Mouse (Mus musculus): ENCODE data around the gene Dnah5. TPM values are rescaled to one million over a fixed set of nuclear protein-coding genes. Genes with fewer than 3 reads are reported as not detected.
"Not testable (repeated sequence)": the region's sequence is repeated elsewhere in the genome, so short reads cannot be mapped to it uniquely, and the experiment has no call there.

The Dnah5 gene
- polyA plus RNA-seq, 1 experiment from 2014 or later = 0.60 TPM

DNA sequence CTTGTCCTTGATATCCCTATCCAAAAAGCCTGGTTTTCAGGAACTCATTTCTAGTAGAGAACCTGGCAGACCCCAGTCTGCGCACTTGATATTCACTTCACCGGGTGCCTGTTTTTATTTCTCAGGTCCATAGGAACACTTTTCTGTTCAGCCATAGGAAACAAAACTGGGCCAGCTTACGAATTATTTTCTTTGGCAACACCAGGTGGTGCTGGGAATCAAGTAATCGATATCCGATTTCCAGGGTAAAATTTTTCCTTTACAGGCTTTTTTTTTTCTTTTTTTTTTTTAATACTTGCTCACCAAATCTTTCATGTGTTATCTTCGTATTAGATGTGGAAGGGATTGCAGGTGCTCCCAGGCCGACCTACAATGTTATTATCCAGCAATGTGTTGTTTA is 119.0 kb downstream of the Dnah5 start:
- Histone ChIP-seq H3K4me1 (ENCODE audit: control insufficient read depth, insufficient read depth, low read length) (no peaks in the 10 kb centered on the region), H3K9me3 (ENCODE audit: control insufficient read depth, low read length) (no peaks in the 10 kb centered on the region), H3K9ac (replicated peaks; ENCODE audit: low read depth, low read length) (no peak overlapping the region), H3K4me3 (ENCODE audit: low read depth, low read length) (no peak overlapping the region), H3K36me3 (ENCODE audit: control insufficient read depth, insufficient read depth, low read length) (no peaks in the 10 kb centered on the region), H3K27ac (ENCODE audit: low read depth, low read length) (no peak overlapping the region), H3K4me2 (ENCODE audit: low read depth, low read length) (no peak overlapping the region), H3K27me3 (ENCODE audit: control insufficient read depth, insufficient read depth, low read length) (no peaks in the 10 kb centered on the region)
- no peak for ATAC-seq (ENCODE audit: low read depth)
- 86% methylated on average over 7 of the region's 7 CpGs for WGBS

- no peaks in the 10 kb centered on the region for H3K36me3 ChIP-seq (ENCODE audit: control insufficient read depth, insufficient read depth, low read length)
- H3K9ac ChIP-seq (replicated peaks; ENCODE audit: low read depth, low read length) = no peak overlapping the region
- 46% methylated on average over 7 of the region's 7 CpGs for WGBS
- H3K4me1 ChIP-seq (ENCODE audit: control insufficient read depth, insufficient read depth, low read length) = no peaks in the 10 kb centered on the region
- H3K4me3 ChIP-seq (ENCODE audit: low read depth, low read length) = no peak overlapping the region
- H3K9me3 ChIP-seq (ENCODE audit: control insufficient read depth, low read length) = no peaks in the 10 kb centered on the region
- no peak overlapping the region for H3K27ac ChIP-seq (ENCODE audit: low read depth, low read length)
- no peaks in the 10 kb centered on the region; the same call in 1 of the 2 replicates for H3K27me3 ChIP-seq (ENCODE audit: control insufficient read depth, insufficient read depth, low read length)
- no peak overlapping the region for H3K4me2 ChIP-seq (ENCODE audit: low read depth, low read length)
- no peak for ATAC-seq (ENCODE audit: low read depth)
These were observed 123.4 kb downstream of the Dnah5 start for GRCm38 (mm10) chr15:28326985-28327384.

- Histone ChIP-seq H3K9ac (replicated peaks; ENCODE audit: low read depth, low read length) (no peak overlapping the region), H3K27ac (ENCODE audit: low read depth, low read length) (no peak overlapping the region), H3K4me3 (ENCODE audit: low read depth, low read length) (no peak overlapping the region), H3K4me2 (ENCODE audit: low read depth, low read length) (no peak overlapping the region), H3K4me1 (ENCODE audit: control insufficient read depth, insufficient read depth, low read length) (no peaks in the 10 kb centered on the region), H3K9me3 (ENCODE audit: control insufficient read depth, low read length) (no peaks in the 10 kb centered on the region), H3K36me3 (ENCODE audit: control insufficient read depth, insufficient read depth, low read length) (no peaks in the 10 kb centered on the region), H3K27me3 (ENCODE audit: control insufficient read depth, insufficient read depth, low read length) (no peaks in the 10 kb centered on the region; the same call in 1 of the 2 replicates)
- WGBS = 85% methylated on average over 9 of the region's 9 CpGs
- no peak for ATAC-seq (ENCODE audit: low read depth)
These were observed 123.9 kb downstream of the Dnah5 start for GRCm38 (mm10) chr15:28327441-28327840.

DNA sequence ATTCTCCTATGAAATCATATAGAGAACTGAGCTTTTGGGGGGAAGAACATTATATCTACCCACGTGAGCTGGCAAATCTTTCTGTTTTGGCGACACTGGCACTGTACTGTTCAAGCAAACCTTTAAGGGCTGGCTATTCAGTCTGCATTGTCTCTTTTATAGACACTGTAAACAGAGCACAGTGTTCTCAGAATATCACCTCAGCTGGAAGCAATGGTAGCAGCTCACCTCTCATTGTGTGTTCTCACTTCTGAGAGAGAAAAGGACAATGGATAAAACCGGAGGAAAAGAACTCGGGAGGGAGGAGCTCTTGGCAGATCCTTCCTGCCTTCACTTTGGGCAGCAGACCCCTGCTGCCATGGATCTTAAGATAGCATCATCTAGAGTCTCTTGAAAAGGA is 137.6 kb downstream of the Dnah5 start:
- 11% methylated on average over 4 of the region's 4 CpGs for WGBS
- H3K4me1 ChIP-seq (ENCODE audit: control insufficient read depth, insufficient read depth, low read length) = no peaks in the 10 kb centered on the region
- no peaks in the 10 kb centered on the region for H3K9me3 ChIP-seq (ENCODE audit: control insufficient read depth, low read length)
- no peak overlapping the region for H3K27ac ChIP-seq (ENCODE audit: low read depth, low read length)
- no peak overlapping the region for H3K4me2 ChIP-seq (ENCODE audit: low read depth, low read length)
- no peak for ATAC-seq (ENCODE audit: low read depth)
- no peaks in the 10 kb centered on the region for H3K27me3 ChIP-seq (ENCODE audit: control insufficient read depth, insufficient read depth, low read length)
- H3K9ac ChIP-seq (replicated peaks; ENCODE audit: low read depth, low read length) = no peak overlapping the region
- H3K4me3 ChIP-seq (ENCODE audit: low read depth, low read length) = no peak overlapping the region
- no peaks in the 10 kb centered on the region for H3K36me3 ChIP-seq (ENCODE audit: control insufficient read depth, insufficient read depth, low read length)

GRCm38 (mm10) chr15:28367561-28367960 is 164.0 kb downstream of the Dnah5 start:
- no peak overlapping the region for H3K4me3 ChIP-seq (ENCODE audit: low read depth, low read length)
- H3K27ac ChIP-seq (ENCODE audit: low read depth, low read length) = no peak overlapping the region
- no peaks in the 10 kb centered on the region for H3K27me3 ChIP-seq (ENCODE audit: control insufficient read depth, insufficient read depth, low read length)
- no peak overlapping the region for H3K9ac ChIP-seq (replicated peaks; ENCODE audit: low read depth, low read length)
- H3K4me1 ChIP-seq (ENCODE audit: control insufficient read depth, insufficient read depth, low read length) = no peaks in the 10 kb centered on the region
- no peak for ATAC-seq (ENCODE audit: low read depth)
- no peak overlapping the region for H3K4me2 ChIP-seq (ENCODE audit: low read depth, low read length)
- no peaks in the 10 kb centered on the region for H3K36me3 ChIP-seq (ENCODE audit: control insufficient read depth, insufficient read depth, low read length)
- no peaks in the 10 kb centered on the region for H3K9me3 ChIP-seq (ENCODE audit: control insufficient read depth, low read length)
- 78% methylated on average over 11 of the region's 11 CpGs for WGBS

DNA sequence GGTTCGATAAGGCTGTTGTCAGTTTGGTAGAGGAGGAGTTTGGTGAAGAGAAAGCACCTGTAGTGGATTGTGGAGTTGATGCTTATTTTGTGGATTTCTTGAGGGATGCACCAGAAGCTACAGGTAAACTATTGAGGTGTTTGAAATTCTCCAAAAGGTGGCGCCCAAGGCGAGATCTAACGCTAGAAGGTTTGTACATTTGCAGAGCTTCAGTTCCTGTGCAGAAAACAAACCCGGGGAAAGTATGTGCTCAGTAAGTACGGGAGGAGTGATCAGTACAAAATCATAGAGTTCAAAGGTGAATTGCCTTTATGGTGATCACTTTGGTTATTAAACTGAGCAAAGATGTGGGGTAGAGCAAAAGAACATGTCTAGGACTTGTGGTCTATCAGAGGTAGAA is 166.9 kb downstream of the Dnah5 start:
- Histone ChIP-seq H3K9ac (replicated peaks; ENCODE audit: low read depth, low read length) (no peak overlapping the region), H3K27me3 (ENCODE audit: control insufficient read depth, insufficient read depth, low read length) (no peaks in the 10 kb centered on the region), H3K27ac (ENCODE audit: low read depth, low read length) (no peak overlapping the region), H3K4me3 (ENCODE audit: low read depth, low read length) (no peak overlapping the region), H3K4me1 (ENCODE audit: control insufficient read depth, insufficient read depth, low read length) (no peaks in the 10 kb centered on the region), H3K4me2 (ENCODE audit: low read depth, low read length) (no peak overlapping the region), H3K9me3 (ENCODE audit: control insufficient read depth, low read length) (no peaks in the 10 kb centered on the region), H3K36me3 (ENCODE audit: control insufficient read depth, insufficient read depth, low read length) (no peaks in the 10 kb centered on the region)
- WGBS = 78% methylated on average over 6 of the region's 6 CpGs
- ATAC-seq (ENCODE audit: low read depth) = no peak

GRCm38 (mm10) chr15:28371506-28371905 is 168.0 kb downstream of the Dnah5 start:
- no peaks in the 10 kb centered on the region for H3K4me1 ChIP-seq (ENCODE audit: control insufficient read depth, insufficient read depth, low read length)
- H3K9me3 ChIP-seq (ENCODE audit: control insufficient read depth, low read length) = no peaks in the 10 kb centered on the region
- no peak overlapping the region for H3K9ac ChIP-seq (replicated peaks; ENCODE audit: low read depth, low read length)
- no peak for ATAC-seq (ENCODE audit: low read depth)
- no peaks in the 10 kb centered on the region for H3K36me3 ChIP-seq (ENCODE audit: control insufficient read depth, insufficient read depth, low read length)
- H3K27me3 ChIP-seq (ENCODE audit: control insufficient read depth, insufficient read depth, low read length) = no peaks in the 10 kb centered on the region
- H3K27ac ChIP-seq (ENCODE audit: low read depth, low read length) = no peak overlapping the region
- 63% methylated on average over 2 of the region's 2 CpGs for WGBS
- H3K4me2 ChIP-seq (ENCODE audit: low read depth, low read length) = no peak overlapping the region
- no peak overlapping the region for H3K4me3 ChIP-seq (ENCODE audit: low read depth, low read length)

- H3K27ac ChIP-seq (ENCODE audit: low read depth, low read length) = no peak overlapping the region
- H3K9ac ChIP-seq (replicated peaks; ENCODE audit: low read depth, low read length) = no peak overlapping the region
- 91% methylated on average over 1 of the region's 1 CpGs for WGBS
- H3K4me2 ChIP-seq (ENCODE audit: low read depth, low read length) = no peak overlapping the region
- H3K4me1 ChIP-seq (ENCODE audit: control insufficient read depth, insufficient read depth, low read length) = no peaks in the 10 kb centered on the region
- H3K4me3 ChIP-seq (ENCODE audit: low read depth, low read length) = no peak overlapping the region
- no peaks in the 10 kb centered on the region for H3K9me3 ChIP-seq (ENCODE audit: control insufficient read depth, low read length)
- H3K36me3 ChIP-seq (ENCODE audit: control insufficient read depth, insufficient read depth, low read length) = no peaks in the 10 kb centered on the region
- no peaks in the 10 kb centered on the region for H3K27me3 ChIP-seq (ENCODE audit: control insufficient read depth, insufficient read depth, low read length)
- ATAC-seq (ENCODE audit: low read depth) = no peak
These were observed 170.8 kb downstream of the Dnah5 start for GRCm38 (mm10) chr15:28374394-28374793.

GRCm38 (mm10) chr15:28380909-28381308 is 177.4 kb downstream of the Dnah5 start:
- 57% methylated on average over 3 of the region's 3 CpGs for WGBS
- H3K27me3 ChIP-seq (ENCODE audit: control insufficient read depth, insufficient read depth, low read length) = no peaks in the 10 kb centered on the region
- no peak overlapping the region for H3K27ac ChIP-seq (ENCODE audit: low read depth, low read length)
- no peaks in the 10 kb centered on the region for H3K36me3 ChIP-seq (ENCODE audit: control insufficient read depth, insufficient read depth, low read length)
- H3K9me3 ChIP-seq (ENCODE audit: control insufficient read depth, low read length) = no peaks in the 10 kb centered on the region
- H3K4me2 ChIP-seq (ENCODE audit: low read depth, low read length) = no peak overlapping the region
- H3K9ac ChIP-seq (replicated peaks; ENCODE audit: low read depth, low read length) = no peak overlapping the region
- ATAC-seq (ENCODE audit: low read depth) = no peak
- no peaks in the 10 kb centered on the region for H3K4me1 ChIP-seq (ENCODE audit: control insufficient read depth, insufficient read depth, low read length)
- no peak overlapping the region for H3K4me3 ChIP-seq (ENCODE audit: low read depth, low read length)

DNA sequence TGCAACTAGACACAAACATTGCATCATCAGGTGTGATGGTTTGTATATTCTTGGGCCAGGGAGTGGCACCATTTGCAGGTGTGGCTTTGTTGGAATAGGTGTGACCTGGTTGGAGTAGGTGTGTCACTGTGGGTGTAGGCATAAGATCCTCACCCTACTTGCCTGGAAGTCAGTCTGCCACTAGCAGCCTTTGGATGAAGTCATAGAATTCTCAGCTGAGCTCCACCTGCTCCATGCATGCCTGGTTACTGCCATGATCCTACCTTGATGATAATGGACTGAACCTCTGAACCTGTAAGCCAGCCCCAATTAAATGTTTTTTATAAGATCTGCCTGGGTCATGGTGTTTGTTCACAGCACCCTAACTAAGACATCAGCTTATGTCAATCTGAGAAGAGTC is 190.2 kb downstream of the Dnah5 start:
- not testable (repeated sequence) for ATAC-seq (ENCODE audit: low read depth); H3K4me2 ChIP-seq (ENCODE audit: low read depth, low read length); H3K4me3 ChIP-seq (ENCODE audit: low read depth, low read length); H3K27me3 ChIP-seq (ENCODE audit: control insufficient read depth, insufficient read depth, low read length); H3K9ac ChIP-seq (replicated peaks; ENCODE audit: low read depth, low read length); H3K36me3 ChIP-seq (ENCODE audit: control insufficient read depth, insufficient read depth, low read length); H3K27ac ChIP-seq (ENCODE audit: low read depth, low read length); H3K4me1 ChIP-seq (ENCODE audit: control insufficient read depth, insufficient read depth, low read length); H3K9me3 ChIP-seq (ENCODE audit: control insufficient read depth, low read length)

Data from neural tube, embryonic 14.5 days (tissue).